Mouse (Mus musculus): ENCODE measurements around the gene Mink1. TPM values are rescaled to one million over a fixed set of nuclear protein-coding genes. Genes with fewer than 3 reads are reported as not detected.
A peak's percentile ranks its signal among the peaks of the same experiment; 100 is the strongest.

The Mink1 gene
- total and polyA plus RNA-seq, 3 experiments = 33.8 to 230 (median 57.3) TPM

- H3K4me3 ChIP-seq (ENCODE audit: control insufficient read depth in 1 of 2, insufficient read depth in 1 of 2, low read depth in 2 of 2, low read length in 2 of 2) = peak overlapping the region; percentile 96 to 98
- H3K9ac ChIP-seq (ENCODE audit: control insufficient read depth, low read depth, low read length, poor library complexity, severe bottlenecking) = peak overlapping the region; percentile 99
- no peaks in the 10 kb centered on the region for H3K9me3 ChIP-seq (replicated peaks; ENCODE audit: insufficient read depth, low read length)
- peaks cover 17 to 51% of the 10 kb centered on the region in 2 experiments for H3K36me3 ChIP-seq (ENCODE audit: control insufficient read depth in 1 of 2, insufficient read depth in 2 of 2, low read length in 2 of 2)
- peak; percentile 84 for DNase-seq (ENCODE audit: low read depth, low spot score)
- peaks cover 13 to 54% of the 10 kb centered on the region in 2 experiments for H3K4me1 ChIP-seq (ENCODE audit: control insufficient read depth in 1 of 2, insufficient read depth in 2 of 2, low read length in 2 of 2)
- H3K27ac ChIP-seq (ENCODE audit: control insufficient read depth, low read depth, low read length) = peak overlapping the region; percentile 97
- H3K79me2 ChIP-seq (ENCODE audit: control insufficient read depth, insufficient read depth, low read length, poor library complexity) = peaks cover 67% of the 10 kb centered on the region
- no peaks in the 10 kb centered on the region for H3K27me3 ChIP-seq (ENCODE audit: control insufficient read depth in 1 of 2, insufficient read depth in 2 of 2, low read length in 2 of 2)
- 0 out of 2 replicates have a peak, but pooled peaks have one; percentile 25 for TF ChIP-seq MEF2A (IDR thresholded peaks at IDR 0.05; ENCODE audit: extremely low read depth, insufficient replicate concordance, low read depth, low read length, poor library complexity, severe bottlenecking)
- TF ChIP-seq POLR2A (IDR thresholded peaks at IDR 0.05; ENCODE audit: control insufficient read depth in 1 of 2, insufficient read depth in 1 of 2, low read depth in 1 of 2, low read length in 2 of 2, poor library complexity in 1 of 2) = peak in 1 of 2 experiments; percentile 41; a peak in 3 of 4 replicates
- no peak; the same call in 1 of the 2 replicates for TF ChIP-seq NELFE (IDR thresholded peaks at IDR 0.05; ENCODE audit: low read depth, low read length)
- no peak for TF ChIP-seq E2F4 (IDR thresholded peaks at IDR 0.05; ENCODE audit: borderline replicate concordance, low read depth, low read length)
- TF ChIP-seq CHD2 (IDR thresholded peaks at IDR 0.05; ENCODE audit: low read length) = no peak
- TF ChIP-seq TBP (IDR thresholded peaks at IDR 0.05; ENCODE audit: low read depth, low read length) = peak; percentile 14
- no peak for TF ChIP-seq MYB (IDR thresholded peaks at IDR 0.05; ENCODE audit: low read depth, low read length)
- TF ChIP-seq ZNF384 (IDR thresholded peaks at IDR 0.05; ENCODE audit: low read depth, low read length) = no peak
- TF ChIP-seq GABPA (IDR thresholded peaks at IDR 0.05; ENCODE audit: low read depth, low read length) = no peak
- TF ChIP-seq KAT2A (conservative IDR thresholded peaks at IDR 0.05; ENCODE audit: low read depth, low read length) = no peak
- peak; percentile 61; the same call in 1 of the 2 replicates for TF ChIP-seq SIN3A (IDR thresholded peaks at IDR 0.05; ENCODE audit: low read length)
- TF ChIP-seq UBTF (IDR thresholded peaks at IDR 0.05; ENCODE audit: borderline replicate concordance, insufficient read depth, low read depth, low read length) = 0 out of 2 replicates have a peak, but pooled peaks have one; percentile 56
- TF ChIP-seq RCOR1 (IDR thresholded peaks at IDR 0.05; ENCODE audit: low read depth, low read length) = no peak
- TF ChIP-seq RAD21 (IDR thresholded peaks at IDR 0.05; ENCODE audit: low read depth, low read length) = no peak
- TF ChIP-seq TAL1 (IDR thresholded peaks at IDR 0.05; ENCODE audit: low read length) = no peak
- peak; percentile 4; the same call in 1 of the 2 replicates for TF ChIP-seq ETS1 (IDR thresholded peaks at IDR 0.05; ENCODE audit: low read depth, low read length)
- TF ChIP-seq ZMIZ1 (IDR thresholded peaks at IDR 0.05; ENCODE audit: low read depth, low read length) = no peak; the same call in 1 of the 2 replicates
- peak; percentile 53 for TF ChIP-seq MXI1 (IDR thresholded peaks at IDR 0.05; ENCODE audit: low read depth, low read length)
- TF ChIP-seq ZC3H11A (IDR thresholded peaks at IDR 0.05; ENCODE audit: low read depth, low read length) = no peak
- no peak for TF ChIP-seq CTCF (IDR thresholded peaks at IDR 0.05 in 2 of 3, conservative IDR thresholded peaks at IDR 0.05 in 1 of 3; ENCODE audit: control insufficient read depth in 1 of 3, insufficient read depth in 1 of 3, low read depth in 2 of 3, low read length in 3 of 3, poor library complexity in 1 of 3, severe bottlenecking in 1 of 3)
- 0 out of 2 replicates have a peak, but pooled peaks have one; percentile 13 for TF ChIP-seq USF1 (IDR thresholded peaks at IDR 0.05; ENCODE audit: low read depth, low read length)
- no peak for TF ChIP-seq MAFK (IDR thresholded peaks at IDR 0.05; ENCODE audit: borderline replicate concordance, low read depth, low read length)
- 0 out of 2 replicates have a peak, but pooled peaks have one; percentile 5 for TF ChIP-seq POLR2AphosphoS2 (IDR thresholded peaks at IDR 0.05; ENCODE audit: low read length)
- TF ChIP-seq TCF12 (IDR thresholded peaks at IDR 0.05; ENCODE audit: low read depth, low read length) = peak; percentile 38
- no peak for TF ChIP-seq MYC (IDR thresholded peaks at IDR 0.05; ENCODE audit: low read depth, low read length)
- TF ChIP-seq EP300 (IDR thresholded peaks at IDR 0.05; ENCODE audit: low read depth in 1 of 2, low read length in 2 of 2) = peak in 1 of 2 experiments; percentile 19; a peak in 1 of 4 replicates
- peak; percentile 76; the same call in 1 of the 2 replicates for TF ChIP-seq MAZ (IDR thresholded peaks at IDR 0.05; ENCODE audit: low read depth, low read length)
- TF ChIP-seq GATA1 (IDR thresholded peaks at IDR 0.05; ENCODE audit: low read depth, low read length) = no peak
- peak; percentile 68 for TF ChIP-seq BHLHE40 (IDR thresholded peaks at IDR 0.05; ENCODE audit: borderline replicate concordance, low read depth, low read length)
- TF ChIP-seq JUND (IDR thresholded peaks at IDR 0.05; ENCODE audit: low read depth, low read length) = no peak
- TF ChIP-seq POLR2AphosphoS5 (IDR thresholded peaks at IDR 0.05; ENCODE audit: borderline replicate concordance, low read depth, low read length) = no peak; the same call in 1 of the 2 replicates
- no peak for TF ChIP-seq USF2 (IDR thresholded peaks at IDR 0.05; ENCODE audit: borderline replicate concordance in 1 of 2, insufficient read depth in 1 of 2, low read depth in 1 of 2, low read length in 2 of 2)
- peak; percentile 36; the same call in 1 of the 2 replicates for TF ChIP-seq HCFC1 (IDR thresholded peaks at IDR 0.05; ENCODE audit: low read depth, low read length)
- no peak for TF ChIP-seq ZKSCAN1 (IDR thresholded peaks at IDR 0.05; ENCODE audit: low read depth, low read length)
These were observed 90.9 kb downstream of the Mink1 start for GRCm38 (mm10) chr11:70653345-70654197.

Measured in MEL (cell line).